Mouse (Mus musculus) thymus, adult 2 months (tissue): Measurements from ENCODE around the gene Stard7.

ENCODE experiments used
- CTCF ChIP-seq: fragments of 200-500 bp; IDR thresholded peaks from 2 replicates; pipeline ENCODE4 v1.5.1; 2012; ENCODE audit warnings: mild to moderate bottlenecking, control low read depth, low read length, moderate library complexity, borderline replicate concordance; ENCODE audit not compliant: control insufficient read depth, poor library complexity, insufficient read depth; ENCODE audit errors: extremely low read depth
- POLR2A ChIP-seq: fragments of 200-500 bp; IDR thresholded peaks from 2 replicates; pipeline ENCODE4 v1.6.1; 2012; ENCODE audit warnings: mild to moderate bottlenecking, low read length, control low read depth, moderate library complexity; ENCODE audit not compliant: control insufficient read depth, poor library complexity, insufficient read depth; ENCODE audit errors: extremely low read depth

- TF ChIP-seq CTCF (no peak), POLR2A (no peak)
These were observed 49.1 kb downstream of the Stard7 start for GRCm38 (mm10) chr2:127319071-127319470.
